Mouse (Mus musculus) mature B cell (primary cell): ENCODE measurements around the gene Nufip2.

Experiments used
- in situ Hi-C: fragments of 300-500 bp; cut with MboI; formaldehyde crosslinking; loops from 2 replicates; pipeline ENCODE4 v1.14.3; 2019

The Nufip2 gene

DNA sequence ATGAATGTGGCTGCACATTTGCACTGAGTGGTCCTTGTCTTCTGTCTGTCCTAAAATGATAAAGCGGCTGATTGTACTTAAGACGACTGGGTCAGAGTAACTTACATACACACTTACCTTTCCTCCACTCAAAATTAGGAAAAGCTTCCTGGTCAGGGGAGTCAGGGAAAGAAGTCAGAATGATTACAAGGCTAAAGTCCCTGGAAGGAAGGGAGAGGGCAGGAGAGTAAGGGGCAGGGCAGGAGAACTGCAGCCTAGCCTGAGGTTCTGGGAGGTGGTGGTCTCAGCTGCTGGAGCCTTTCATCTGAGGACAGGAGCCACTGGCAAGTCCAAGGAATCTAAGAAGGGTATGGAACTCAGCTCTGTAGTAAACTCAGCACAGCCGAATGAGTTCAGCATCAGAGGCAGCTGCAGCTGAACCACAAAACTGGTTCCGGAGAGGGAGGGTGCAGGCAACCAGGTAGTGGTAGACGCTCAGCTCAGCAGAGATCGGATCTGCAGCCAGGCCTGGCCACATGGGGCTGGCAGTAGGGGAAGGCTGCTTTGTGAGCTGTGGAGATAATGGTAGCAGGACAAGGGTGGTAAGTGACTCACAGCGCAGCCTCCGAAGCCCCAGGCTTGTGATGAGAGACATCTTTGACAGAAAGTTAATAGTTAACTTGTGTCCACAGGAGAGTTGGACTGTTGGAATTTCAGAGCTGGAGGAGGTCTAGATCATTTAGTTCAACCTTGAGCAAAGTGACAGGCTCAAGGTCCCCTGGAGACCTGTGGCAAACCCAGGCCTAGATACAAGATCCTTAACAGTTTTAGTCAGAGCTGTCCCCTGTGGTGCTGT lies 86.1 kb downstream of the Nufip2 start:
- in situ Hi-C loops, result no loop called here

DNA sequence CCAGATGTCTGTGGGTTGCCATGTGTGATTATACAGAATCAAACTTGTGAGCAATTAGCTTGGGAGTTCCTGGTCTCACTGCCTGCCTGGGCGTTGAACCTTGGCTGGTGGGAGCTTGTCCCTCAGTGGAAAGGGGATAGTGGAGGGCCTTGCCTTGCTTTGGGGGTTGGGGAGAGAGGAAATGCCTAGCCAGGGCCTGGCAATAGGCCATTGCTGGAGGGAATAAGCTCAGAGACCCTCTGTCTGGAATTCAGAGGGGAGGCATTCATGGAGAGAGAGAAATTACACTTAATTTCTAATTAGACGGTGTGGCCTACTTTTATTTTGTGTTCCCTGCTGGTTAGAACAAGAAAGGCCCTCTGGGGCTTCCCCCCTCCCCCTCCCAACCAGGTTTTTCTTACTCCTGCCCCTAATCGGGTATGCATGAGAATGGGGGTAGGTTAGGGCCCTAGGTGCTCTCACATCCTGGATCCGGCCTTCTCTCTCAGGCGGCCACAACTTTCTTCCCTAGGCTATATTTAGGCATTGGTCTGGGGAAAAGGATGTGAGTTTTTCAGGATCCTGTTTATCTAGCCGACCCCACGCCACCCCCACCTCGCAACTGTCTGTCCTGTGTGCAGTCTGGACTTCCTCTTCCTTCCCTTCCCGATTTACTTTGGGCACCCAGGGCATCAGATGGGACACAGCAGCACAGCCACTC lies 89.9 kb downstream of the Nufip2 start:
- in situ Hi-C loops, result no loop called here

DNA sequence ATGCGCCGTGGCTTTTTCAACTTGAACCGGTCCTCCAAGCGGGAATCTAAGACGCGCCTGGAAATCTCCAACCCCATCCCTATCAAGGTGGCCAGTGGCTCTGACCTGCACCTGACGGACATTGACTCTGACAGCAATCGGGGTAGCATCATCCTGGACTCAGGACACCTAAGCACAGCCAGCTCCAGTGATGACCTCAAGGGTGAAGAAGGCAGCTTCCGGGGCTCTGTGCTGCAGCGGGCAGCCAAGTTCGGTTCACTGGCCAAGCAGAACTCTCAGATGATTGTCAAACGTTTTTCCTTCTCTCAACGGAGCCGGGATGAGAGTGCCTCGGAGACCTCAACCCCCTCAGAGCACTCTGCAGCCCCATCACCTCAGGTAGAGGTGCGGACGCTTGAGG lies 91.5 kb downstream of the Nufip2 start:
- in situ Hi-C loops, result no loop called here

DNA sequence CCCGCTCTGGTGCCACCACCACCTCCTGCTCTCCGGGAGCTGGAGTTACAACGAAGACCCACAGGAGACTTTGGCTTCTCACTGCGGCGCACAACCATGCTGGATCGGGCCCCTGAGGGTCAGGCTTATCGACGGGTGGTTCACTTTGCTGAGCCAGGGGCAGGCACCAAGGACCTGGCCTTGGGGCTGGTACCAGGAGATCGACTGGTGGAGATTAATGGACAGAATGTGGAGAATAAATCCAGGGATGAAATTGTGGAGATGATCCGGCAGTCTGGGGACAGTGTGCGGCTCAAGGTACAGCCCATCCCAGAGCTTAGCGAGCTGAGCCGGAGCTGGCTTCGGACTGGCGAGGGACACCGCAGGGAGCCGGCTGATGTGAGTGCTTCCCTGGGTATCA lies 92.0 kb downstream of the Nufip2 start:
- in situ Hi-C loops, result no loop called here

DNA sequence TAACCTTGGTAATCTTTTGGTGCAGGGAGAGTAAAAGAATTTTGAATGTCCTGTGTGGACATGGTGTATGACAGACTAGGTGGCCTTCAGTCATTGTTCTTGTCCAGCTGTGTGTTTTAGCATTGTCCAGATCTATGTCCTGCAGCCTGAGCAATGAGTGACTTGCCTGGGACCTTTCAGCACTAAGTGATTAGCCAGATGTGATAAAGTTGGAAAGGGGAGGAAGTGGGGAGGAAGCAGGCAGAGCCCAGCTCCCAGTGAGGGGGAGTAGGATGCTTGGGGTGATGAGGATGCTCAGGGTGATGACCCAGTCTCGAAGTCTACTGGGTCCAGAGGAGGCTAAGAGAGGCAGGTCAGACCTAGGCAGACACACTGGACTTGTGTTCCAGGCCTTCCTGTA lies 93.3 kb downstream of the Nufip2 start:
- in situ Hi-C loops, result no loop called here

DNA sequence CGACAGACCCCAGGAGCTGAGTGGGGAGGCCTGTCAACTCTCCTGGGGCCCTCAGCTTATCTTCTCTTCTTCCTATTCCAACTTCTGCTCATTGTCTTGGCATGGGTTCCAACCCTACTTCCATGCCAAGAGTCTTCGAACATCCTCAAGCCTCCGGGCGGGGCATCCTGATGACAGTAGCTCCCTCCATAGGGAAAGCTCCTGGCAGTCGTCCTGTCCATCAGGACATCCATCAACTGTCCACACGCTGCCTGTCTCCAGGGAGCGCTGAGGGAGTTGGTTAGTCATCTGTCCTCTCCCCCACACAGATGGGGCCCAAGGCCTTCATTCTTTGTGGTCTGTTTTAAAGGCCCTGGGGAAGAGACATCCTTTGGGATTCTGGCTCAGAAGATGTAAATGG lies 95.1 kb downstream of the Nufip2 start:
- in situ Hi-C loops, result no loop called here

DNA sequence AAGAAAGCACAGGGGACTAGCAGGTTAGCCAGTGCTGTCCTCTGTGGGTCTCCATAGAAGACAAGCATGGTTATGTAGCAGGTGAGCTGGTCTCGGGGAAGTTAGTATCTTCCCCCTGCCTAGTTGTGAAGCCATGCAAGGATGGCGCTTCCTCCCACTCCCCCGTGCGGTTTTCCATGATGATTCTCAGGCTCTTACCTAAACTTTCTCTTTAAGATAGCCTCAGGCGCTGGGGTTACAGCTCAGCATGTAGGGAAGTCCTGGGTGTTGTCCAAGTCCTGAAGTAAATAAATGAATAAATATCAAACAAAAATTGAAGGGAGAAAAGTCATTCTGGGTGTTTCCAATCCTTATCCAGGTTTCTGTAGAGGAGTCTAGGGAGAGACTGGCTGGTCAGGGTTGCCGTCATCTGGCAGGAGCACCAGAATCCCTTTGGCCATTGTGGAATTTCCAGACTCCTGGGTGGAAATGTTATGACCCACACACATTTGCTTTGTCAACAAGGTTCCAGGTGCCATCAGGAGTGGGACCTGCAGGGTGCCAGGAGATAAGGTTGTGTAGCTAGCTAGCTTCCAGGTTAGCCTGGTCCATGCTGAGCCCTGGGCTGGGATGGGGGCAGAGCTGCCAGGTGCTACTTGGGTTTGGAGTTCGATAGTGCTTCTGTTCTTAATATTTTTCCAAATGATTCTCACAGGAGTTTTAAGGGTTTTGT lies 96.3 kb downstream of the Nufip2 start:
- in situ Hi-C loops, result no loop called here

DNA sequence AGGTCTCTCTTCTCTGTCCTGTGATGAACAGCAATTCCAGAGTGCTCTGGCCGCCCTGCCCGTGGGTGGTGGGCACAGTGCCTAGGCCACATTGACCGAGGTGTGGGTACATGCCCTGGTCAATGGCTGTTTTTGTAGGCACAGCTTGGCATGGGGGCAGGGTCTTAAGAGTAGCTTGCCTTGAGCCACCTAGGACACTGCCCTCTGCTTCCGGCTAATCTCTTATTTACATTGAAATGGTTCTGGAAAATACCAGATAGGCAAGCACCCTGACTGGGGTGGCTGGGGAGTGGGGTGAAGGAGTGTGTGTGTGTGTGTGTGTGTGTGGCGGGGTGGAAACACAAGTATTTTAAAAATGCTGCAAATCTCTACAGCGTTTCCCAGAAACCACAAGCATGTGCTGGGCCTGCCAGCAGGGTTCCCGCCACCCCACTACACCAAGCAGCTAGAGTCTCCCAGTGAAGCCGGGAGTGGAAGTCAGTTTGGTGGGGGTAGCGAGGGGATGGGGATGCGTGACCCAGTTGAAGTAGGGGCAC lies 97.3 kb downstream of the Nufip2 start:
- in situ Hi-C loops, result no loop called here

DNA sequence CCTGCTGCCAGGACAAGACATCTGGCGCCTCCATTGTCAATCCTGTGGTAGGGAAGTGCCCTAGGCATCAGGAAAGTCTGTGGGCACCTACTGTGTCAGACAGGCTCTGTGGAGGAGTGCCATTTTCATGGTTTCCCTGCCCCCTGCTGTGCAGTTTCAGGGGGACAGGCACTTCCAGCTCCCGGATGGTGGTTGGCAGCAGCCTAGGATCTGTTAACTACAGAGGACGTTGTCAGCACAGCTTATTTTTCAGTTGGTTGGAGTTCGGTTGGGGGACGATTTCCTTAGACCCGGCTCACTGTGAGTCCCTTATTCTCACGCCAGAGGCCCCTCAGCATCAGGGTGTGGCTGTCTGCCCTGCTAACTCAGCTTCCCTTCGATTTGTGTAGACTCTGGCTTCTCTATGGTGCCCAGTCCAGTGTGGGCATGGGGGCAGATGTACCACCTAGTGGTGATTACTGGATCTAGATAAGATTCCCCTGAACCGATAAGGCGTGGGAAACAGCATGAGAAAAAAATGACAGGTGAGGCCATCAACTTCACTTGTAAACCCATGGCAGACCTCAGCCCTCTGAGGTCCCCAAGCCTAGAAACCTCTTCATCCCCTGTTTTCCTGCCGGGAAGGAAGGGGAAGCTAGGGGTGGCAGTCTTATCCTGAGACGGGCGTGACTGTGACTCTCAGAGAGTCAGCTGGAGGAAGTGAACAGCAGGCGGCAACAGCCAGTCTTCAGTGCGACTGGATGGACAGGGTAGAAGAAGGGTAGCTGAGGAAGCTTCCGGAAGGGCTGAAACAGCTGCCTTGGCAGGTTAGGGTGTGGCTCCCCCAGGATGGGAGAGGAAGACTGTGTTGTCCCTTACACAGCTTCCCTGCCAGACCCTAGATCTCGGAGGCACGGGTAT lies 98.0 kb downstream of the Nufip2 start:
- in situ Hi-C loops, result no loop called here

DNA sequence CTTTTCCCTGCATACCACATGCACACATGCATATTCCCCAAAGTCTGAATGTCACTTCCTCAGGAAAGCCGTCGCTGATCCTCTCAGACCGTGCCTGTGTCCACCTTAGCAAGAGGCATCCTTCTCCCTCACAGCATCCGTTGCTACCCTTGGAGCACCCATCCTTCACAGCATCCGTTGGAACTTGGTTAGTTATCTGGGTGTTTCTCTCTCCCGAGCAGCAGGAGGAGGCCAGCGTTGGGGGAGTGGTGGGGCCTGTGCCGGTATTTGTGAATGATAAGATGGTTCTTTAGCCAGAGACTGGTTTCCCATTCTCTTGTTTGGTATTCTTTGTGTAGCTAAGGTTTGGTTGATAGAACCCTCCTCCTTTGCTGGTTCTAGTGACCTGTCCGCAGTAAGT lies 98.9 kb downstream of the Nufip2 start:
- in situ Hi-C loops, result no loop called here

DNA sequence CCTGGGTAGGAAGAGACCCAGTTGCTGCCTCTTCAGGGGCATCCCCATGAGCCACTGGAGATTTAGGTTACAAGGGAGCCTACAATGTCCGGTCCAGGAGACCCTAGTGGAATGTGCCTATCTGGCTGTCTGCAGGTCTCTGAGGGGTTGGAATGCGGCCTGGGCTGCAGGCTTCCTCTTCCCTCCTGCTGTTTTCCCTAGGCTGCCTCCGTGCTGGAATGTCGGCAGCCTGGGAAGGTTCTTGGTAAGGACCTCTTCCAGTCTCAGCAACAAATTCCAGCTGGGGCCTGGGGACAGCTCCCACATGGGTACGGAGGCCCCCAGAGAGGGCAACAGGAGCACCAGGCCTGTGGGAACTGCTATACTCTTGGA lies 99.4 kb downstream of the Nufip2 start:
- in situ Hi-C loops, result no loop called here

DNA sequence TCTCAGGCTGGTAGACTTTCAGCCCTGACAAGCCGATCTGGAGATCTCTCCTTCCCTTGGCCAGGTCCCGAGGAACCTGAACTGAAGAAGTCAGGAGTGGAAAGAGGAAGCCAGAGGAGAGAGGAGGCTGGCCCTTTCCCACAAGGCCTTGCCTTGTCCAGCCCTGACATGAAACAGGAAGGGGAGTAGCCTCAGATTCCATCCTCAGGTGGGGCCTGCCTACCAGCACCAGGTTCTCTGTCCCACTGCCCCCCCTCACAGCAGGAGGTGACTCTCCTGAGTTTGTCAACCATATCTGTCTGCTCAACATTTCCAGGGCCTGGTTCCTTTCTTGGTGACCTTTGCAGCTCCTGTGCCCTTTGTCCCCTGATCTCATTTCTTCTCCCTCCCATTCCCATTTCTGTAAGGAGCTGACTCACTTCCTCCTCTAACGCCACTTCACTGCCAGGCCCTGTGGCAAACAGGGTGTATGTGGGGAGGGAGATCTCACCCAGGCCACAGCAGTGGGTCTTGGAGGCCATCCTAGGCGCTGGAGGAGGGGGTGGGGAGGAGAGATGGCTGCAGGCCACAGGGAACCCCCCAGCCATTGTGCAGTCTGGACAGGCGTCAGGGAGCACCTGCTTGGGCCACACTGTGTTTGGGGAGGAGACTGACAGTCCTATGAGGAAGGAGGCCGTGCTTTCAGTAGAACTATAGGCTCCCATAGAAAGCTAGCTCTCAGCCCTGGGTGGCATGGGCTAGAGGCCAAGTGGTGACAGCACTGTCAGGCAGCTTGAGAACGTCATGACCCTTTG lies 100.0 kb downstream of the Nufip2 start:
- in situ Hi-C loops, result no loop called here

DNA sequence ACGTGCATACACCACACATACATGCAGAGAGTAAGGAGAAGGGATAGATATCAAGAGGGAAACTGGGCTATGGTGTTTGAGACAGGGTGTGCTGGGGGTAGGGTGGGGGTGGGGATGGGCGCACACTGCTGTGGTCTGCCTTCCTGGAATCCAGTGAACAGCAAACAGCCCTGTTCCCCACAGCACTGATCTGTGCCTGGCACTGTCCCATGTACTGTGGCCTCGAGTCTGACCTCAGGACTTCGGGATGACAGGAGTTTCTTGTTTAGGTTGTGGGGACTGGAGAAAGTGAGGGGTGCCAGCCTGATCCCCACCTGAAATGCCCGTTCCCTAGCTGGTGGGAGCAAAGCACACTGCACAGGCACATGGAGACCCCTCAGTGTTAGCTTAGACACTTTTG lies 101.8 kb downstream of the Nufip2 start, which contains the start of gene Gm10277:
Gene Gm10277 (minus strand): TSS at position 41 of the 400 bp plus-strand sequence.
- in situ Hi-C loops, result no loop called here

DNA sequence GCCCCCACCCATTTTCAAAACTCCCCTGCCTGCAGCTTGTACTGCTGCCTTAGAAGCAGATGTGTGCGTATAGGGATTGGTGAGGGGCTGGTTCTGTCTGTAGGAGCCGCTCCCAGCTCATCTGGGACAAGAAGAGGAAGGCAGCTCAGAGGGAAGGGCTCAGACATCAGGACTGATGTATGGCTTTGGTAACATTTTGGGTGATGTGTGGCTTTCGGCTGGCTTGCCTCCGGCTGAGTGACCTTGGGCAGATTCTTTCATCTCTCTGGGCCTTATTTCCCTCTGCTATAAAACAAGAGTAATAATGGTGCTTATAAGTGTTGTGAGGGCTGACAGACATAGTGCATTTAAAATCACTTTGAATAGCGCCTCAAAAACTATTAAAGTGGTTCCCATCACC lies 103.6 kb downstream of the Nufip2 start:
- in situ Hi-C loops, result no loop called here

DNA sequence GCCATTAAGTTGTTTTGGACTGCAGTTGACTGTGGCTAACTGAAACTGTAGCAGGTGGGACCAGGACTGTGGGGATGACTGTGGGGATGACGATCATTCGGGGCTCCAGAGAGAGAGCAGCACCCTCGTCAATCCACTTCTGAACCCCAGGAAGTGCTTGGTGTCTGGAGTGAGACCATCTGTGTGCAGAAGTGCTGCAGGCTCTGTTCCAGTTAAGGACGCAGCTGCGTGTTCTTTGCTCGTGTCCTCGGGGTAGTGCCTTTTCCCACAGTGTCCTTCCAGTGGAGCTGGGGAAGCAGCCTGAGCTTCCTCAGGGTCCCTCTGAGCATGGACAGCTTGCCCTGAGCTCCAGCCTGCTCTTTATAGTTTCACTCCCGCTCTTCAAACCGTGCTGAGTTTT lies 104.3 kb downstream of the Nufip2 start:
- in situ Hi-C loops, result no loop called here

DNA sequence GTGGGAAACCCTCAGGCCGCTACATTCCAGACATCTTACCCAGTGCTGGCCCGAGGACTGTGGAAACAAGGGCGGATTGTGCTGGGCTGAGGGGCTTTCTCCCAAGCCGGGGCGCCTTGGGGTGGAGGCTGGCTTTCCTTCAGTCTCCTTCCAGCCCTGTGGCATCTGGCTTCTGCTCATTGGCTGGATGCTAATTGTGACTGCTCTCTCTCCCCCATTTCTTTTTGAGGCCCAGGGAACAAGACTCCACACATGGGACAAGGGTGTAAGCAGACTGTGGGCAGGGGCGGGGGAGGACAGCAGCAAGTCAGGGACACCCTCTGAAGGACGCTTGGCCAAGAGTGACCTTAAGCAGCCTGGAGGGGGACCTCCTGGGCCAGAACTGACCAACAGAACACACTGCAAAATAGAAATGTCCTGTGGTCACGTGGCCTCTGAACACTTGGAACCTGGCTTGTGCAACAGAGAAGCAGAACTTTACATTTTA lies 105.3 kb downstream of the Nufip2 start:
- in situ Hi-C loops, result no loop called here
